Mouse (Mus musculus) liver, embryonic 11.5 days (tissue): ENCODE results near the gene Top3a. TPM values are rescaled to one million over a fixed set of nuclear protein-coding genes. Genes with fewer than 3 reads are reported as not detected.

Experiments
- ATAC-seq: fragments of 200-750 bp; cut with Nextera tagmentation; replicated peaks from 2 replicates; pipeline ENCODE4 v1.8.0; 2017; ENCODE audit warnings: moderate number of reproducible peaks, mild to moderate bottlenecking, moderate TSS enrichment, moderate library complexity; ENCODE audit not compliant: low FRiP score
- DNase-seq: peaks from one replicate; pipeline ENCODE4 v3.0.0-alpha.2; 2017; ENCODE audit warnings: low spot score
- H3K27ac ChIP-seq: fragments of 300-500 bp; sonication (generic); 2 replicates; pipeline ENCODE4 v1.5.1; 2014; ENCODE audit warnings: mild to moderate bottlenecking, low read depth, low read length, control low read depth
- H3K27me3 ChIP-seq: fragments of 300-500 bp; sonication (generic); replicated peaks from 2 replicates; pipeline ENCODE4 v1.6.1; 2014; ENCODE audit warnings: low read length, mixed read lengths; ENCODE audit not compliant: control insufficient read depth, insufficient read depth
- H3K36me3 ChIP-seq: fragments of 300-500 bp; sonication (generic); 2 replicates; pipeline ENCODE4 v1.6.1; 2014; ENCODE audit warnings: mild to moderate bottlenecking, low read length, moderate library complexity, mixed read lengths; ENCODE audit not compliant: control insufficient read depth, insufficient read depth
- H3K4me1 ChIP-seq: fragments of 300-500 bp; sonication (generic); replicated peaks from 2 replicates; pipeline ENCODE4 v1.6.1; 2014; ENCODE audit warnings: low read length, mixed read lengths; ENCODE audit not compliant: control insufficient read depth, insufficient read depth
- H3K4me2 ChIP-seq: fragments of 300-500 bp; sonication (generic); 2 replicates; pipeline ENCODE4 v1.6.1; 2014; ENCODE audit warnings: mild to moderate bottlenecking, control low read depth, moderate library complexity
- H3K4me3 ChIP-seq: fragments of 300-500 bp; sonication (generic); 2 replicates; pipeline ENCODE4 v1.5.1; 2014; ENCODE audit warnings: low read depth, low read length, control low read depth
- H3K9ac ChIP-seq: fragments of 300-500 bp; sonication (generic); 2 replicates; pipeline ENCODE4 v1.6.1; 2014; ENCODE audit warnings: low read depth, low read length, control low read depth
- H3K9me3 ChIP-seq: fragments of 300-500 bp; sonication (generic); 2 replicates; pipeline ENCODE4 v1.6.1; 2016; ENCODE audit warnings: low read length, inconsistent platforms, mixed read lengths; ENCODE audit not compliant: control insufficient read depth
- WGBS: fragments of 180-500 bp; shearing (Covaris S2); extraction: QIAGEN DNeasy Blood & Tissue Kit; methylation state at CpG from one replicate; pipeline ENCODE4 v1.1.7; 2014; 5-methylcytosine and 5-hydroxymethylcytosine counted together
- polyA plus RNA-seq: library from polyadenylated mRNA; unstranded; fragments of >200 nt; fragmentation: Nextera tagmentation; extraction: Ambion mirVana; gene quantifications from 2 replicates; pipeline ENCODE4 v1.2.1, GENCODE M21; 2014

The Top3a gene
- polyA plus RNA-seq, 1 experiment from 2014 or later: 16.2 TPM

- Histone ChIP-seq H3K27ac (no peak overlapping the region), H3K9me3 (no peaks in the 10 kb centered on the region), H3K4me3 (no peak overlapping the region), H3K4me2 (no peak overlapping the region), H3K36me3 (peaks cover 5% of the 10 kb centered on the region; the same call in 1 of the 2 replicates), H3K9ac (no peak overlapping the region), H3K4me1 (peaks cover 2% of the 10 kb centered on the region), H3K27me3 (no peaks in the 10 kb centered on the region)
- ATAC-seq (no peak), DNase-seq (no peak)
- 72% methylated on average over 2 of the region's 2 CpGs for WGBS
Measured at GRCm38 (mm10) chr11:60769322-60769721, 7.8 kb downstream of the Top3a start.

DNA sequence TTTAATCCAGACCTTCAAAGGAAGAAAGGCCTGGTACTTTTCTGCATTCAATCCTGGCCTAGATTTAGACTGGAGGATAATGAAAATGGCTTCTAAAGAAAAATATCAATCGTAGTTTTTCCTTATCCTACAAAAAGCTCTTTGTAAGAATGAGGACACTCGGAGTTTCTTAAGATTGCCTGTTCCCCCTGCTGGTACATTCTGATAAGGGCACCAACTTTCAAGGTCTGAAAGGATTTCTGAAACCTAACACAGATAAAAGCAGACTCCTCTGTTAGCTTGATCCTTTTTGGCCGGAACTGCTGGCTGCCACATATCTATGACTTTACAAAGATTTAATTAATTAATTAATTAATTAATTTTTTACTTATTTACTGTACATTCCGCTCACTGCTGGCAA, 10.2 kb downstream of the Top3a start:
- H3K9me3 ChIP-seq: no peaks in the 10 kb centered on the region
- H3K4me2 ChIP-seq: no peak overlapping the region
- H3K4me3 ChIP-seq: no peak overlapping the region
- WGBS: 50% methylated on average over 4 of the region's 4 CpGs
- DNase-seq (no peak), ATAC-seq (no peak)
- no peak overlapping the region for H3K9ac ChIP-seq
- no peak overlapping the region for H3K27ac ChIP-seq
- H3K36me3 ChIP-seq: peaks cover 5% of the 10 kb centered on the region; the same call in 1 of the 2 replicates
- no peaks in the 10 kb centered on the region for H3K27me3 ChIP-seq
- no peaks in the 10 kb centered on the region; the same call in 1 of the 2 replicates for H3K4me1 ChIP-seq

DNA sequence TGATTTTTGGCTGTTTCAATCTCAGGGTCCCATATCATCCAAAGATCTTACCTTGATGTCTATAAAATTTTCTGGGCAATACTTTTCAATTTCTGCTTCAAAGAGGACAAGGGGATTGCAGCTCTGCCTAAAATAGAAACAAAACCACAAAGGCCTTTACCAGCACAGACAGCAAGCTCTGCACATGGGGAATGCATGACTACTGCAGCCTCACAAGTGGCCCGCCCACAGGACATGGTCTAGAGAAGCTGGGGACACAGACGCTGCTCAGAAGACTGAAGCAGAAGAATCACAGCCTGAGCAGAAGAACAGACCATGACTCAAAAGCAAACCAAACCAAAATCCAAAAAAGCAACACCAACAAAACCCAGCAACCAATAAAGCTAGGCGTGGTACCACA, 15.5 kb downstream of the Top3a start:
- Histone ChIP-seq H3K9me3 (no peaks in the 10 kb centered on the region), H3K4me1 (no peaks in the 10 kb centered on the region; the same call in 1 of the 2 replicates), H3K4me3 (no peak overlapping the region), H3K4me2 (no peak overlapping the region), H3K27me3 (no peaks in the 10 kb centered on the region), H3K36me3 (peaks cover 18% of the 10 kb centered on the region), H3K9ac (no peak overlapping the region), H3K27ac (no peak overlapping the region)
- no peak for DNase-seq
- no peak for ATAC-seq
- whole genome bisulfite sequencing: 81% methylated on average over 3 of the region's 3 CpGs

DNA sequence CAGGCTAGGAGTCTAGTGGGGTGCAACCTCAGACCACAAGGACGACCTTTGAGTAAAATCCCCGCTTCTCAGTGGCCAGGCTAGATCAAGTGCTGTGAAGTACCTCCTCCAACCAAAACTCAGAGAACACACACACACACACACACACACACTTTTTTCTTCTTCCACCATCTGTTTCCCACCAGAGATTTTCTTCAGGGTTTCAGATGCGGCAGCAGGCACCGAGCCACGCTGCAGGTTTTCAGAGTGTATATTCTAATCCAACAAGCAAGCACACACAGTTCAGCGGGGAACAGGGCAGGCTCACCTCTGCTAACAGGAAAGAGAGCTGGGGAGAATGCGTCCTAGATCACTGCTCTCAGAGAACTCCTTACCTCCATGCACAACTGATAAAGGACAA, 21.6 kb downstream of the Top3a start:
- DNase-seq (no peak), ATAC-seq (no peak)
- 88% methylated on average over 7 of the region's 7 CpGs for WGBS
- H3K9me3 ChIP-seq: no peaks in the 10 kb centered on the region
- no peak overlapping the region for H3K9ac ChIP-seq
- no peak overlapping the region for H3K4me3 ChIP-seq
- peaks cover 48% of the 10 kb centered on the region for H3K36me3 ChIP-seq
- H3K4me2 ChIP-seq: no peak overlapping the region
- H3K27ac ChIP-seq: no peak overlapping the region
- H3K4me1 ChIP-seq: no peaks in the 10 kb centered on the region
- no peaks in the 10 kb centered on the region for H3K27me3 ChIP-seq

DNA sequence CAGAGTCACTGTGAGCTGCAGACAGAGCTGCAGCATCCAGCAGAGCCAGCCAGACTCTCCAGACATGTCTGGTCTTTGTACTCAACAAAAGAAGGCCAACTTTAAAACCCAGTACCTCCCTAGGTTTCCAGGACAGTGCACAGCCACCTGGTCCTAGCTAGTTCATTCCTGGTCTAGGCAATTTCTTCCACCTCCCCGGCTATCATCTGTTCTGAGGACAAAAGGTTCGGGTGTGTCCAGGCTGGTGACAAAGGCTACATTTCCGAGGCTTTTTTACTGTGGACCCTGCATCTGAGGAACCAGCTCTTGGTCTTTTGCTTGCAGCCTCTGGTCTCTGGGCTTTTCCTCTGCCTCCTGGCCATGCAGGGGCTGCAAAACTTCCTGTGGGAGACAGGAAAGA, 36.8 kb downstream of the Top3a start:
- 87% methylated on average over 3 of the region's 3 CpGs for WGBS
- H3K9ac ChIP-seq: no peak overlapping the region
- no peak for ATAC-seq
- H3K4me1 ChIP-seq: no peaks in the 10 kb centered on the region
- peaks cover 24% of the 10 kb centered on the region for H3K36me3 ChIP-seq
- no peak for DNase-seq
- no peaks in the 10 kb centered on the region for H3K9me3 ChIP-seq
- no peak overlapping the region for H3K27ac ChIP-seq
- H3K27me3 ChIP-seq: no peaks in the 10 kb centered on the region
- no peak overlapping the region for H3K4me3 ChIP-seq
- no peak overlapping the region for H3K4me2 ChIP-seq

DNA sequence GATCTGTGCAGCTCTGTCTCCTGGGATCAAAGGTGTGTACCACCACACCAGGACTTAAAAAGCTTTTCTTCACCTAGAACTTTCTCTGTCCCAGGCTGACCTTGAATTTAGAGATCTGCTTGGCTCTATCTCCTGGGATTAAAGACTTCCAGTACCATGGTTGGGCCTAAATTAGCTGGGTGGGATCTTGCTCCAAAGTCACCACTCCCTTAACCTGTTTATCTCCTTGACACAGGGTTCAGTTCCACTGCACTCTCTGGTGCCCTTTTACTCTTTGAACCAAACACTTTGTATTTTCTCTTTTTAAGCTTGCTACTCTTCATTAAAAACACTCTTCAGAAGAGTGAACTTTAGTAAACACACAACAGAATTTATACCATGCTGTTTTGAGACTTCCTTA, 39.7 kb downstream of the Top3a start:
- DNase-seq (no peak), ATAC-seq (no peak)
- no peaks in the 10 kb centered on the region for H3K9me3 ChIP-seq
- no peak overlapping the region for H3K9ac ChIP-seq
- H3K4me2 ChIP-seq: no peak overlapping the region
- H3K4me3 ChIP-seq: no peak overlapping the region
- H3K4me1 ChIP-seq: no peaks in the 10 kb centered on the region
- no peak overlapping the region for H3K27ac ChIP-seq
- H3K36me3 ChIP-seq: peaks cover 13% of the 10 kb centered on the region
- H3K27me3 ChIP-seq: no peaks in the 10 kb centered on the region

DNA sequence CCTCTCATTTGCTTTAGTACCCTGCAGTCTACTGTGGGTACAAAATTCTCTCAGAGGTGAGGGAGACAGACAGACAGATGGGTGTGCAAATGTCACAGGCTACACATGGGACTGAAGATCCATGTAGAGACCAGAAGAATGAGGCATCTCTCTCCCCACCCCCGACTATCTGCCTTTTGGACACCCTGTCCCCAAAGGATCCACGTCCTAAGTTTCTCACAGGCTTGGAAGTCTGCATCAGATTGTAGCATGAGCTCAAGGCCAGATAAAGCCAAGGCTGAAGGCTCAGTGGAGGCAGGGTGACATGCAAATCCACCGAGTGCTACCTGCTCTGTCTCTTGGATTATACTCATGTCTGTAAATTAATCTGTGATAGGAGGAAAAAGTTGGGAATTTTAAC, 40.7 kb downstream of the Top3a start:
- Histone ChIP-seq H3K4me2 (no peak overlapping the region), H3K4me1 (no peaks in the 10 kb centered on the region), H3K9me3 (no peaks in the 10 kb centered on the region), H3K4me3 (no peak overlapping the region), H3K9ac (no peak overlapping the region), H3K27ac (no peak overlapping the region), H3K36me3 (peaks cover 10% of the 10 kb centered on the region; the same call in 1 of the 2 replicates), H3K27me3 (no peaks in the 10 kb centered on the region)
- ATAC-seq (no peak), DNase-seq (no peak)
- WGBS: 82% methylated on average over 3 of the region's 3 CpGs

DNA sequence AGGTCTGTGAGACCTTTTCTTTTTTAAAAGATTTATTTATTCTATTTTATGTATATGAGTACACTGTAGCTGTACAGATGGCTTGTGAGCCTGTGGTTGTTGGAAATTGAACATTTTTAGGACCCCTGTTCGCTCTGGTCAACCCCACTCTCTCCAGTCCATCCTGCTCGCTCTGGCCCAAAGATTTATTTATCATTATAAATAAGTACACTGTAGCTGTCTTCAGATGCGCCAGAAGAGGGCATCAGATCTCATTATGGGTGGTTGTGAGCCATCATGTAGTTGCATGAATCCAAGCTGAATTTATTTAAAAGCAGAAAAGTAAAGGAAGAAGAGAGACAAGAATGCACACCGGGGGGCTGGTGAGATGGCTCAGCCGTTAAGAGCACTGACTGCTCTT, 42.0 kb downstream of the Top3a start:
- DNase-seq: no peak
- 81% methylated on average over 5 of the region's 5 CpGs for WGBS
- Histone ChIP-seq H3K27ac (no peak overlapping the region), H3K9ac (no peak overlapping the region), H3K4me1 (no peaks in the 10 kb centered on the region), H3K4me3 (no peak overlapping the region), H3K4me2 (no peak overlapping the region), H3K9me3 (no peaks in the 10 kb centered on the region), H3K27me3 (no peaks in the 10 kb centered on the region), H3K36me3 (peaks cover 10% of the 10 kb centered on the region; the same call in 1 of the 2 replicates)
- no peak for ATAC-seq

DNA sequence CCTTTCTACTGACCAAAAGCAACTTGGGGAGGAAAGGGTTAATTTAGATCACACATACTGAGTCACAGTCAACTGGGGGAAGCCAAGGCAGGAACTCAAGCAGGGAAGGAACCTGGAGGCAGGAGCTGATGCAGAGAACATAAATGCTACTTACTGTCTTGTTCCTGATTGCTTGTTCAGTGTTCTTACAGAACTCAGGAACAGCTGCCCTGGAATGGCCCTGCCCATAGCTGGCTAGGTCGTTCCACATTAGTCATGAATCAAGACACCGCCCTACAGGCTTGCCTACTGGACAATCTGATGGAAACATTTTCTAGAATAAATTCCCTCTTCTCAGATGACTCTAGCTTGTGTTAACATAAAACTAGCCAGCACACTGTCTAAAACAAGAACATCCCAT, 43.0 kb downstream of the Top3a start:
- H3K4me1 ChIP-seq: no peaks in the 10 kb centered on the region
- no peaks in the 10 kb centered on the region for H3K9me3 ChIP-seq
- H3K4me3 ChIP-seq: no peak overlapping the region
- 66% methylated on average over 2 of the region's 2 CpGs for WGBS
- DNase-seq (no peak), ATAC-seq (no peak)
- H3K27ac ChIP-seq: no peak overlapping the region
- H3K36me3 ChIP-seq: peaks cover 8% of the 10 kb centered on the region; the same call in 1 of the 2 replicates
- H3K27me3 ChIP-seq: no peaks in the 10 kb centered on the region
- no peak overlapping the region for H3K4me2 ChIP-seq
- no peak overlapping the region for H3K9ac ChIP-seq
